Mouse (Mus musculus) MEL (cell line): ENCODE results near the gene Cgref1. TPM values are rescaled to one million over a fixed set of nuclear protein-coding genes. Genes with fewer than 3 reads are reported as not detected.

Source experiments
- DNase-seq: peaks from one replicate; pipeline ENCODE4 v3.0.0; 2011; ENCODE audit warnings: low read depth, low spot score
- H3K27ac ChIP-seq: 2 replicates; pipeline ENCODE4 v1.5.1; 2012; ENCODE audit warnings: low read depth, mild to moderate bottlenecking, control low read depth, low read length, moderate library complexity; ENCODE audit not compliant: control insufficient read depth
- H3K27me3 ChIP-seq, 2 experiments: fragments of 150-350 bp in 1 of 2; sonication (generic) in 1 of 2; 2 replicates each; pipeline ENCODE4 v1.6.1; 2012; ENCODE audit warnings: low read length in 2 of 2, mild to moderate bottlenecking in 2 of 2, improper control_type of control experiment in 1 of 2, moderate library complexity in 1 of 2; ENCODE audit not compliant: insufficient read depth in 2 of 2, control insufficient read depth in 1 of 2
- H3K36me3 ChIP-seq, 2 experiments: 2 replicates each; pipeline ENCODE4 v1.6.1; 2012 to 2014; ENCODE audit warnings: low read length in 2 of 2, improper control_type of control experiment in 1 of 2, inconsistent platforms in 1 of 2, mild to moderate bottlenecking in 1 of 2; ENCODE audit not compliant: insufficient read depth in 2 of 2, control insufficient read depth in 1 of 2
- H3K4me1 ChIP-seq, 2 experiments: fragments of 150-350 bp in 1 of 2; sonication (generic) in 1 of 2; 2 replicates each; pipeline ENCODE4 v1.6.1; 2012; ENCODE audit warnings: low read length in 2 of 2, improper control_type of control experiment in 1 of 2, mild to moderate bottlenecking in 1 of 2; ENCODE audit not compliant: insufficient read depth in 2 of 2, control insufficient read depth in 1 of 2
- H3K4me3 ChIP-seq, 2 experiments: fragments of 150-350 bp in 1 of 2; sonication (generic) in 1 of 2; 2 replicates each; pipeline ENCODE4 v1.5.1; 2012; ENCODE audit warnings: low read depth in 2 of 2, low read length in 2 of 2, mild to moderate bottlenecking in 2 of 2, moderate library complexity in 2 of 2, control low read depth in 1 of 2, improper control_type of control experiment in 1 of 2; ENCODE audit not compliant: control insufficient read depth in 1 of 2, insufficient read depth in 1 of 2
- H3K79me2 ChIP-seq: 2 replicates; pipeline ENCODE4 v1.6.1; 2012; ENCODE audit warnings: mild to moderate bottlenecking, low read length, moderate library complexity; ENCODE audit not compliant: control insufficient read depth, poor library complexity, insufficient read depth
- H3K9ac ChIP-seq: 2 replicates; pipeline ENCODE4 v1.6.1; 2012; ENCODE audit warnings: low read depth, mild to moderate bottlenecking, control low read depth, low read length, moderate library complexity; ENCODE audit not compliant: control insufficient read depth, poor library complexity, severe bottlenecking
- H3K9me3 ChIP-seq: fragments of 150-350 bp; sonication (generic); replicated peaks from 2 replicates; pipeline ENCODE4 v1.6.1; 2012; ENCODE audit warnings: mild to moderate bottlenecking, low read length, improper control_type of control experiment, moderate library complexity; ENCODE audit not compliant: insufficient read depth
- CHD1 ChIP-seq: IDR thresholded peaks from 2 replicates; pipeline ENCODE4 v1.6.1; 2012; ENCODE audit warnings: low read depth, mild to moderate bottlenecking, inconsistent platforms, low read length, improper control_type of control experiment
- CHD2 ChIP-seq: IDR thresholded peaks from 2 replicates; pipeline ENCODE4 v1.6.1; 2011; ENCODE audit warnings: low read length, improper control_type of control experiment
- CTCF ChIP-seq, 3 experiments: IDR thresholded peaks in 2 of 3; conservative IDR thresholded peaks in 1 of 3; 2 replicates each; pipeline ENCODE4 v1.5.1; 2011 to 2012; ENCODE audit warnings: low read length in 3 of 3, low read depth in 2 of 3, mild to moderate bottlenecking in 2 of 3, improper control_type of control experiment in 1 of 3, inconsistent platforms in 1 of 3, mixed read lengths in 1 of 3, moderate library complexity in 1 of 3; ENCODE audit not compliant: control insufficient read depth in 1 of 3, insufficient read depth in 1 of 3, poor library complexity in 1 of 3, severe bottlenecking in 1 of 3
- EP300 ChIP-seq, 2 experiments: IDR thresholded peaks; 2 replicates each; pipeline ENCODE4 v1.6.1; 2011; ENCODE audit warnings: improper control_type of control experiment in 2 of 2, low read length in 2 of 2, low read depth in 1 of 2, mild to moderate bottlenecking in 1 of 2
- ETS1 ChIP-seq: IDR thresholded peaks from 2 replicates; pipeline ENCODE4 v1.6.1; 2012; ENCODE audit warnings: low read depth, mild to moderate bottlenecking, inconsistent platforms, low read length, improper control_type of control experiment, moderate library complexity
- GABPA ChIP-seq: IDR thresholded peaks from 2 replicates; pipeline ENCODE4 v1.6.1; 2012; ENCODE audit warnings: low read depth, mild to moderate bottlenecking, inconsistent platforms, low read length, improper control_type of control experiment, moderate library complexity
- GATA1 ChIP-seq: IDR thresholded peaks from 2 replicates; pipeline ENCODE4 v1.6.1; 2011; ENCODE audit warnings: low read depth, low read length, improper control_type of control experiment
- JUND ChIP-seq: IDR thresholded peaks from 2 replicates; pipeline ENCODE4 v1.6.1; 2011; ENCODE audit warnings: low read depth, mild to moderate bottlenecking, improper control_type of control experiment, low read length
- MAFK ChIP-seq: IDR thresholded peaks from 2 replicates; pipeline ENCODE4 v1.6.1; 2011; ENCODE audit warnings: low read depth, mild to moderate bottlenecking, low read length, improper control_type of control experiment, borderline replicate concordance
- MAX ChIP-seq: IDR thresholded peaks from 2 replicates; pipeline ENCODE4 v1.6.1; 2011; ENCODE audit warnings: low read length, improper control_type of control experiment
- MAZ ChIP-seq: IDR thresholded peaks from 2 replicates; pipeline ENCODE4 v1.6.1; 2012; ENCODE audit warnings: low read depth, mild to moderate bottlenecking, inconsistent platforms, low read length, improper control_type of control experiment
- MEF2A ChIP-seq: IDR thresholded peaks from 2 replicates; pipeline ENCODE4 v1.6.1; 2014; ENCODE audit warnings: low read depth, mild to moderate bottlenecking, inconsistent platforms, low read length, improper control_type of control experiment; ENCODE audit not compliant: poor library complexity, insufficient replicate concordance, severe bottlenecking; ENCODE audit errors: extremely low read depth
- NRF1 ChIP-seq: IDR thresholded peaks from 2 replicates; pipeline ENCODE4 v1.6.1; 2014; ENCODE audit warnings: low read depth, mild to moderate bottlenecking, inconsistent platforms, low read length, improper control_type of control experiment, moderate library complexity; ENCODE audit not compliant: poor library complexity, insufficient read depth, severe bottlenecking
- POLR2A ChIP-seq, 2 experiments: IDR thresholded peaks; 2 replicates each; pipeline ENCODE4 v1.6.1; 2011 to 2012; ENCODE audit warnings: low read length in 2 of 2, mild to moderate bottlenecking in 2 of 2, control low read depth in 1 of 2, improper control_type of control experiment in 1 of 2, low read depth in 1 of 2, moderate library complexity in 1 of 2; ENCODE audit not compliant: control insufficient read depth in 1 of 2, insufficient read depth in 1 of 2, poor library complexity in 1 of 2
- SMC3 ChIP-seq: IDR thresholded peaks from 2 replicates; pipeline ENCODE4 v1.6.1; 2011; ENCODE audit warnings: low read depth, low read length, improper control_type of control experiment
- TAL1 ChIP-seq: IDR thresholded peaks from 2 replicates; pipeline ENCODE4 v1.6.1; 2012; ENCODE audit warnings: mild to moderate bottlenecking, inconsistent platforms, low read length, moderate library complexity, mixed read lengths
- TBP ChIP-seq: IDR thresholded peaks from 2 replicates; pipeline ENCODE4 v1.8.0; 2011; ENCODE audit warnings: low read depth, low read length, improper control_type of control experiment
- TCF12 ChIP-seq: IDR thresholded peaks from 2 replicates; pipeline ENCODE4 v1.6.1; 2014; ENCODE audit warnings: low read depth, mild to moderate bottlenecking, inconsistent platforms, low read length, improper control_type of control experiment, moderate library complexity
- UBTF ChIP-seq: IDR thresholded peaks from 2 replicates; pipeline ENCODE4 v1.6.1; 2012; ENCODE audit warnings: low read depth, mild to moderate bottlenecking, inconsistent platforms, low read length, improper control_type of control experiment, moderate library complexity, borderline replicate concordance; ENCODE audit not compliant: insufficient read depth
- USF2 ChIP-seq, 2 experiments: IDR thresholded peaks; 2 replicates each; pipeline ENCODE4 v1.6.1; 2011 to 2012; ENCODE audit warnings: improper control_type of control experiment in 2 of 2, low read length in 2 of 2, borderline replicate concordance in 1 of 2, inconsistent platforms in 1 of 2, low read depth in 1 of 2, mild to moderate bottlenecking in 1 of 2; ENCODE audit not compliant: insufficient read depth in 1 of 2
- ZC3H11A ChIP-seq: IDR thresholded peaks from 2 replicates; pipeline ENCODE4 v1.6.1; 2012; ENCODE audit warnings: low read depth, mild to moderate bottlenecking, inconsistent platforms, low read length, improper control_type of control experiment
- ZKSCAN1 ChIP-seq: IDR thresholded peaks from 2 replicates; pipeline ENCODE4 v1.6.1; 2012; ENCODE audit warnings: low read depth, mild to moderate bottlenecking, inconsistent platforms, low read length, improper control_type of control experiment, moderate library complexity
- ZMIZ1 ChIP-seq: IDR thresholded peaks from 2 replicates; pipeline ENCODE4 v1.6.1; 2012; ENCODE audit warnings: low read depth, mild to moderate bottlenecking, inconsistent platforms, low read length, improper control_type of control experiment, moderate library complexity
- polyA plus RNA-seq, 2 experiments: library from polyadenylated mRNA; stranded (reverse) in 1 of 2; unstranded in 1 of 2; fragments of >175 nt in 1 of 2; fragments of >200 nt in 1 of 2; gene quantifications; 2 replicates each; pipeline versions ENCODE4 v1.2.1 to v1.2.4; 2012; ENCODE audit warnings: low replicate concordance in 2 of 2, low read depth in 1 of 2; ENCODE audit not compliant: insufficient read length in 2 of 2, insufficient read depth in 1 of 2, missing spikeins in 1 of 2
- total RNA-seq: library from RNA; depleted of rRNA; stranded (reverse); fragments of 300-350 nt; gene quantifications from 2 replicates; pipeline ENCODE4 v1.2.3, GENCODE M21; 2012

Gene Cgref1
- total and polyA plus RNA-seq, 3 experiments: 1.4 TPM; not detected in 2

DNA sequence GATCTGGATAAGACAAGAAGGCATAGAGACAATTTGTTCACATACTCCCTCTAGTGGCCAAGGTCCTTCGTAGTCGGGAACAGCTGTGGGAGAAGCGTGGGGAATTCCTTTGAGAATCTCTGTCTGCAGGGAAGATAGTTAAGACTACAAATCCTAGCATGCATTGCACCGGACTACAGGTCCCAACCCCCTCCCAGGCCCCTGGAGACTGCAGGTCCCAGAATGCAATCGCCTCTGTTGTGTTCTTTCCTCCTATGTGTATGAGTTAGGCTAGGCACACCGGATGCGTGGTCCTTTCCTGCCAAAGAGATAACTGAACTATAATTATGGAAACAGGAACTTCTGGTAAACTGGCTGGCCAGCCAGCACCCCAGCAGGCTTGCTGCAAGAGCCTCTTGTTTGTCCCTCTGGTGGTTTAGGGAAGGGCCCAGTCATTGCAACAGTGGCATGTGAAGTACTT lies 29.4 kb downstream of the Cgref1 start (continued):
- peak; percentile 27 to 67 (median 58); a peak in 5 of 6 replicates for TF ChIP-seq CTCF (IDR thresholded peaks at IDR 0.05 in 2 of 3, conservative IDR thresholded peaks at IDR 0.05 in 1 of 3; ENCODE audit: control insufficient read depth in 1 of 3, insufficient read depth in 1 of 3, low read depth in 2 of 3, low read length in 3 of 3, poor library complexity in 1 of 3, severe bottlenecking in 1 of 3)
- no peak for TF ChIP-seq ZMIZ1

DNA sequence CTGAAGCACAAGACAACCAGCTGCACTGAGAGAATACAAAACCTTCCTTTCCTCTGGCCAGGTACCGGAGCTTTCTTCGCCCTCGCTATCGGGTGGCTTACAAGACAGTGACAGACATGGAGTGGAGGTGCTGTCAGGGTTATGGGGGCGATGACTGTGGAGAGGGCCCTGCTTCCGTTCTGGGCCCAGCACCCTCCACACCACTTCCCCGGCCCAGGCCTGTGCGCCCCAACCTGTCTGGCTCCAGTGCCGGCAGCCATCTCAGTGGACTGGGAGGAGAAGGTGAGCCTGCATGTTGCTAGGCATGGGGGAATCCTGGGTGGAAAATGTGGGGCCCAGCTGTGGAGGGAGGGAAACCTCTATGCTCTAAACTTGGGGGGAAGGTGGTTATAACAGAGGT lies 29.9 kb downstream of the Cgref1 start:
- H3K36me3 ChIP-seq: peaks cover 0 to 22% of the 10 kb centered on the region in 2 experiments; a peak in 2 of 4 replicates
- H3K79me2 ChIP-seq: no peaks in the 10 kb centered on the region
- H3K27ac ChIP-seq: peak overlapping the region; percentile 29
- H3K4me1 ChIP-seq: peaks cover 16 to 39% of the 10 kb centered on the region in 2 experiments
- TF ChIP-seq MAZ: 0 out of 2 replicates have a peak, but pooled peaks have one; percentile 9
- no peak for TF ChIP-seq SMC3
- TF ChIP-seq CHD1: 0 out of 2 replicates have a peak, but pooled peaks have one; percentile 12
- no peak for TF ChIP-seq ZKSCAN1
- TF ChIP-seq POLR2A (IDR thresholded peaks at IDR 0.05; ENCODE audit: control insufficient read depth in 1 of 2, insufficient read depth in 1 of 2, low read depth in 1 of 2, low read length in 2 of 2, poor library complexity in 1 of 2): 0 out of 4 replicates have a peak, but pooled peaks of 1 of the 2 experiments have one; percentile 25
- TF ChIP-seq, all 39 proteins: peak for 3
- H3K9me3 ChIP-seq: no peaks in the 10 kb centered on the region
- H3K4me3 ChIP-seq: peak overlapping the region in 1 of 2 experiments; percentile 9; a peak in 1 of 4 replicates
- no peak for DNase-seq
- no peaks in the 10 kb centered on the region for H3K27me3 ChIP-seq
- peak overlapping the region; percentile 36 for H3K9ac ChIP-seq

DNA sequence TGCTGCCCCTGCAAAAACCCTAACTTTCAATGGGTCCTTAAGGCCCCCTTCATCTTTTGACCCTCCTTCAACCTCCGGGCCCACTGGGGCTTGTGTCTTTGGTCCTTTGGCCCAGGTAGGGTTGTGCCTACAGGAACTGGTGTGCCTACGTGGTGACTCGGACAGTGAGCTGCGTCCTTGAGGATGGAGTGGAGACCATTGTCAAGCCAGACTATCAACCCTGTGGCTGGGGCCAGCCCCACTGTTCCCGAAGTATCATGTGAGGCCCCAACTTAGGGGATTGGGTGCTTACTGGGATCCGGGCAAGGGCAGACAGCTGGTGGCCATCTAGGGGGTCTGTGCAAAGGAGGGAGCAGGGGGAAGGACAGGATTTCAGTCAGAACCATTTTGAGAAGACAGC lies 30.5 kb downstream of the Cgref1 start:
- H3K4me1 ChIP-seq: peaks cover 16 to 36% of the 10 kb centered on the region in 2 experiments

More for the DNA sequence above, 30.5 kb downstream of the Cgref1 start:
- Histone ChIP-seq H3K4me3 (no peak overlapping the region), H3K27ac (no peak overlapping the region), H3K27me3 (no peaks in the 10 kb centered on the region), H3K36me3 (peaks cover 0 to 22% of the 10 kb centered on the region in 2 experiments; a peak in 2 of 4 replicates), H3K79me2 (no peaks in the 10 kb centered on the region), H3K9ac (no peak overlapping the region), H3K9me3 (no peaks in the 10 kb centered on the region)
- TF ChIP-seq USF2 (IDR thresholded peaks at IDR 0.05; ENCODE audit: borderline replicate concordance in 1 of 2, insufficient read depth in 1 of 2, low read depth in 1 of 2, low read length in 2 of 2): no peak
- TF ChIP-seq MEF2A: no peak
- no peak for TF ChIP-seq GABPA
- no peak for TF ChIP-seq JUND
- no peak for TF ChIP-seq ZC3H11A
- TF ChIP-seq TCF12: no peak
- TF ChIP-seq CHD2: no peak
- no peak for TF ChIP-seq ETS1
- no peak for TF ChIP-seq TAL1
- TF ChIP-seq MAZ: no peak
- TF ChIP-seq TBP: no peak
- TF ChIP-seq MAX: no peak
- TF ChIP-seq UBTF: no peak
- TF ChIP-seq MAFK: no peak
- TF ChIP-seq ZMIZ1: no peak
- no peak for TF ChIP-seq NRF1
- TF ChIP-seq SMC3: no peak
- no peak for TF ChIP-seq EP300 (IDR thresholded peaks at IDR 0.05; ENCODE audit: low read depth in 1 of 2, low read length in 2 of 2)
- no peak for TF ChIP-seq GATA1
- DNase-seq: no peak
